Mouse (Mus musculus) intestine, postnatal 0 days (tissue): ENCODE measurements at regions not wholly inside any gene's neighbourhood (a gene's known extent, or its start where the extent isn't known, plus 50 kb on each side); places are given as distances from the start of the nearest gene placed in this dataset.

ENCODE experiments used
- ATAC-seq: fragments of 200-750 bp; cut with Nextera tagmentation; 2 replicates; pipeline ENCODE4 v1.8.0; 2017; ENCODE audit warnings: mild to moderate bottlenecking, moderate TSS enrichment, moderate library complexity
- H3K27ac ChIP-seq: fragments of 300-500 bp; sonication (generic); 2 replicates; pipeline ENCODE4 v1.5.1; 2014; ENCODE audit warnings: mild to moderate bottlenecking, low read depth, low read length, moderate library complexity
- H3K27me3 ChIP-seq: fragments of 300-500 bp; sonication (generic); replicated peaks from 2 replicates; pipeline ENCODE4 v1.6.1; 2014; ENCODE audit warnings: low read length, mixed read lengths; ENCODE audit not compliant: control insufficient read depth, insufficient read depth
- H3K36me3 ChIP-seq: fragments of 300-500 bp; sonication (generic); 2 replicates; pipeline ENCODE4 v1.6.1; 2014; ENCODE audit warnings: mild to moderate bottlenecking, moderate library complexity; ENCODE audit not compliant: control insufficient read depth, insufficient read depth
- H3K4me1 ChIP-seq: fragments of 300-500 bp; sonication (generic); replicated peaks from 2 replicates; pipeline ENCODE4 v1.6.1; 2014; ENCODE audit warnings: antibody characterized with exemption, low read length, mixed read lengths; ENCODE audit not compliant: control insufficient read depth, insufficient read depth
- H3K4me2 ChIP-seq: fragments of 300-500 bp; sonication (generic); replicated peaks from 2 replicates; pipeline ENCODE4 v1.6.1; 2014; ENCODE audit warnings: low read depth, mild to moderate bottlenecking, moderate library complexity
- H3K4me3 ChIP-seq: fragments of 300-500 bp; sonication (generic); 2 replicates; pipeline ENCODE4 v1.5.1; 2014; ENCODE audit warnings: low read depth, low read length
- H3K9ac ChIP-seq: fragments of 300-500 bp; sonication (generic); 2 replicates; pipeline ENCODE4 v1.6.1; 2014; ENCODE audit warnings: mild to moderate bottlenecking, low read depth, low read length
- H3K9me3 ChIP-seq: fragments of 300-500 bp; sonication (generic); 2 replicates; pipeline ENCODE4 v1.6.1; 2016; ENCODE audit warnings: mixed run types; ENCODE audit not compliant: control insufficient read depth
- CTCF ChIP-seq: sonication (generic); IDR thresholded peaks from 2 replicates; pipeline ENCODE4 v1.5.1; 2016; ENCODE audit warnings: low read depth, mild to moderate bottlenecking, control low read depth, antibody characterized with exemption, moderate library complexity
- WGBS: fragments of 180-500 bp; shearing (Covaris S2); extraction: QIAGEN DNeasy Blood & Tissue Kit; methylation state at CpG from one replicate; pipeline ENCODE4 v1.1.7; 2014; 5-methylcytosine and 5-hydroxymethylcytosine counted together

- Histone ChIP-seq H3K4me2 (no peak overlapping the region), H3K36me3 (no peaks in the 10 kb centered on the region), H3K4me1 (no peaks in the 10 kb centered on the region), H3K27ac (no peak overlapping the region), H3K9ac (no peak overlapping the region), H3K4me3 (no peak overlapping the region), H3K27me3 (no peaks in the 10 kb centered on the region), H3K9me3 (no peaks in the 10 kb centered on the region)
- TF ChIP-seq CTCF, result no peak
- ATAC-seq, result no peak
- WGBS, result 43% methylated on average over 4 of the region's 4 CpGs
Observed at GRCm38 (mm10) chr8:34725546-34725945, 614.0 kb upstream of the Gm10131 start.

- Histone ChIP-seq H3K4me1 (no peaks in the 10 kb centered on the region), H3K27ac (no peak overlapping the region), H3K36me3 (no peaks in the 10 kb centered on the region), H3K4me2 (no peak overlapping the region), H3K9ac (no peak overlapping the region), H3K27me3 (no peaks in the 10 kb centered on the region), H3K4me3 (no peak overlapping the region), H3K9me3 (no peaks in the 10 kb centered on the region)
- no peak for TF ChIP-seq CTCF
- ATAC-seq, result no peak
- 82% methylated on average over 23 of the region's 23 CpGs for whole genome bisulfite sequencing
Observed at GRCm38 (mm10) chr8:34709911-34710733, 598.6 kb upstream of the Gm10131 start.

- Histone ChIP-seq H3K9ac (no peak overlapping the region), H3K4me1 (no peaks in the 10 kb centered on the region), H3K4me3 (no peak overlapping the region), H3K9me3 (no peaks in the 10 kb centered on the region), H3K27me3 (no peaks in the 10 kb centered on the region), H3K4me2 (no peak overlapping the region), H3K36me3 (no peaks in the 10 kb centered on the region), H3K27ac (no peak overlapping the region)
- TF ChIP-seq CTCF, result no peak
- WGBS, result 72% methylated on average over 11 of the region's 11 CpGs
- ATAC-seq, result no peak
Observed at GRCm38 (mm10) chr8:34709316-34709715, 597.8 kb upstream of the Gm10131 start.

GRCm38 (mm10) chr8:34703351-34703750 lies 591.8 kb upstream of the Gm10131 start:
- Histone ChIP-seq H3K4me2 (no peak overlapping the region), H3K4me3 (no peak overlapping the region), H3K27me3 (no peaks in the 10 kb centered on the region), H3K36me3 (no peaks in the 10 kb centered on the region), H3K9ac (no peak overlapping the region), H3K4me1 (no peaks in the 10 kb centered on the region), H3K27ac (no peak overlapping the region), H3K9me3 (no peaks in the 10 kb centered on the region)
- ATAC-seq, result no peak
- 33% methylated on average over 6 of the region's 8 CpGs for WGBS
- no peak for TF ChIP-seq CTCF

GRCm38 (mm10) chr8:34702806-34703205 lies 591.3 kb upstream of the Gm10131 start:
- Histone ChIP-seq H3K9ac (no peak overlapping the region), H3K27me3 (no peaks in the 10 kb centered on the region), H3K27ac (no peak overlapping the region), H3K4me2 (no peak overlapping the region), H3K36me3 (no peaks in the 10 kb centered on the region), H3K4me3 (no peak overlapping the region), H3K9me3 (no peaks in the 10 kb centered on the region), H3K4me1 (no peaks in the 10 kb centered on the region)
- 95% methylated on average over 2 of the region's 2 CpGs for WGBS
- no peak for ATAC-seq
- no peak for TF ChIP-seq CTCF

- no peaks in the 10 kb centered on the region for H3K27me3 ChIP-seq
- ATAC-seq, result no peak
- H3K27ac ChIP-seq, result no peak overlapping the region
- H3K9ac ChIP-seq, result no peak overlapping the region
- no peaks in the 10 kb centered on the region for H3K36me3 ChIP-seq
- H3K4me3 ChIP-seq, result no peak overlapping the region
- TF ChIP-seq CTCF, result no peak
- 37% methylated on average over 4 of the region's 4 CpGs for WGBS
- H3K4me2 ChIP-seq, result no peak overlapping the region
- H3K9me3 ChIP-seq, result no peaks in the 10 kb centered on the region
- H3K4me1 ChIP-seq, result no peaks in the 10 kb centered on the region
Observed at GRCm38 (mm10) chr8:34699015-34699414, 587.5 kb upstream of the Gm10131 start.
